Mouse (Mus musculus): ENCODE measurements at regions not wholly inside any gene's neighbourhood (a gene's known extent, or its start where the extent isn't known, plus 50 kb on each side); places are given as distances from the start of the nearest gene placed in this dataset.
"Not testable (repeated sequence)": the region's sequence is repeated elsewhere in the genome, so short reads cannot be mapped to it uniquely, and the experiment has no call there.

GRCm38 (mm10) chr13:58663316-58663715 lies 52.6 kb upstream of the Slc28a3 start:
- Histone ChIP-seq H3K4me1 (ENCODE audit: insufficient read depth, low read length) (no peaks in the 10 kb centered on the region), H3K4me2 (ENCODE audit: low read depth, low read length) (no peak overlapping the region), H3K27ac (no peak overlapping the region), H3K36me3 (ENCODE audit: insufficient read depth, low read length) (no peaks in the 10 kb centered on the region), H3K4me3 (ENCODE audit: low read length) (no peak overlapping the region), H3K27me3 (ENCODE audit: insufficient read depth, low read length) (no peaks in the 10 kb centered on the region), H3K9me3 (ENCODE audit: low read length) (no peaks in the 10 kb centered on the region), H3K9ac (replicated peaks; ENCODE audit: low read length) (no peak overlapping the region)
- no peak for ATAC-seq
- TF ChIP-seq CTCF (IDR thresholded peaks at IDR 0.05; ENCODE audit: low read depth): no peak
- no peak for DNase-seq (ENCODE audit: low spot score)
- 82% methylated on average over 4 of the region's 4 CpGs for WGBS

GRCm38 (mm10) chr13:58668664-58669063 lies 58.0 kb upstream of the Slc28a3 start:
- DNase-seq (ENCODE audit: low spot score): no peak
- no peak for ATAC-seq
- no peaks in the 10 kb centered on the region for H3K9me3 ChIP-seq (ENCODE audit: low read length)
- H3K27ac ChIP-seq: no peak overlapping the region
- WGBS: 63% methylated on average over 21 of the region's 21 CpGs
- no peak overlapping the region for H3K9ac ChIP-seq (replicated peaks; ENCODE audit: low read length)
- H3K36me3 ChIP-seq (ENCODE audit: insufficient read depth, low read length): no peaks in the 10 kb centered on the region
- TF ChIP-seq CTCF (IDR thresholded peaks at IDR 0.05; ENCODE audit: low read depth): no peak
- H3K4me1 ChIP-seq (ENCODE audit: insufficient read depth, low read length): no peaks in the 10 kb centered on the region; the same call in 1 of the 2 replicates
- no peaks in the 10 kb centered on the region for H3K27me3 ChIP-seq (ENCODE audit: insufficient read depth, low read length)
- H3K4me2 ChIP-seq (ENCODE audit: low read depth, low read length): no peak overlapping the region; the same call in 1 of the 2 replicates
- H3K4me3 ChIP-seq (ENCODE audit: low read length): no peak overlapping the region

GRCm38 (mm10) chr13:58670206-58670605 lies 59.5 kb upstream of the Slc28a3 start:
- no peak for TF ChIP-seq CTCF (IDR thresholded peaks at IDR 0.05; ENCODE audit: low read depth)
- Histone ChIP-seq H3K4me2 (ENCODE audit: low read depth, low read length) (no peak overlapping the region), H3K9ac (replicated peaks; ENCODE audit: low read length) (no peak overlapping the region), H3K9me3 (ENCODE audit: low read length) (no peaks in the 10 kb centered on the region), H3K4me1 (ENCODE audit: insufficient read depth, low read length) (no peaks in the 10 kb centered on the region; the same call in 1 of the 2 replicates), H3K27ac (no peak overlapping the region), H3K27me3 (ENCODE audit: insufficient read depth, low read length) (no peaks in the 10 kb centered on the region), H3K36me3 (ENCODE audit: insufficient read depth, low read length) (no peaks in the 10 kb centered on the region), H3K4me3 (ENCODE audit: low read length) (no peak overlapping the region)
- 63% methylated on average over 9 of the region's 9 CpGs for WGBS
- DNase-seq (ENCODE audit: low spot score): no peak
- no peak for ATAC-seq

GRCm38 (mm10) chr13:58675611-58676010 lies 64.9 kb upstream of the Slc28a3 start:
- not testable (repeated sequence) for H3K9ac ChIP-seq (replicated peaks; ENCODE audit: low read length); H3K36me3 ChIP-seq (ENCODE audit: insufficient read depth, low read length); H3K4me2 ChIP-seq (ENCODE audit: low read depth, low read length); H3K4me1 ChIP-seq (ENCODE audit: insufficient read depth, low read length); H3K4me3 ChIP-seq (ENCODE audit: low read length); H3K27me3 ChIP-seq (ENCODE audit: insufficient read depth, low read length); DNase-seq (ENCODE audit: low spot score); H3K9me3 ChIP-seq (ENCODE audit: low read length); ATAC-seq; H3K27ac ChIP-seq
- 100% methylated on average over 1 of the region's 1 CpGs for WGBS

- ATAC-seq (no peak), DNase-seq (ENCODE audit: low spot score) (no peak)
- Histone ChIP-seq H3K27ac (no peak overlapping the region), H3K9ac (replicated peaks; ENCODE audit: low read length) (no peak overlapping the region), H3K9me3 (ENCODE audit: low read length) (no peaks in the 10 kb centered on the region), H3K4me2 (ENCODE audit: low read depth, low read length) (no peak overlapping the region), H3K4me1 (ENCODE audit: insufficient read depth, low read length) (no peaks in the 10 kb centered on the region; the same call in 1 of the 2 replicates), H3K27me3 (ENCODE audit: insufficient read depth, low read length) (no peaks in the 10 kb centered on the region), H3K36me3 (ENCODE audit: insufficient read depth, low read length) (no peaks in the 10 kb centered on the region), H3K4me3 (ENCODE audit: low read length) (no peak overlapping the region)
- no peak for TF ChIP-seq CTCF (IDR thresholded peaks at IDR 0.05; ENCODE audit: low read depth)
- 74% methylated on average over 7 of the region's 7 CpGs for WGBS
Measured at GRCm38 (mm10) chr13:58677521-58677920, 66.8 kb upstream of the Slc28a3 start.

- no peak overlapping the region for H3K4me3 ChIP-seq (ENCODE audit: low read length)
- H3K36me3 ChIP-seq (ENCODE audit: insufficient read depth, low read length): no peaks in the 10 kb centered on the region
- DNase-seq (ENCODE audit: low spot score) (no peak), ATAC-seq (no peak)
- no peak overlapping the region for H3K9ac ChIP-seq (replicated peaks; ENCODE audit: low read length)
- H3K27ac ChIP-seq: no peak overlapping the region
- H3K4me1 ChIP-seq (ENCODE audit: insufficient read depth, low read length): no peaks in the 10 kb centered on the region
- no peak overlapping the region for H3K4me2 ChIP-seq (ENCODE audit: low read depth, low read length)
- H3K9me3 ChIP-seq (ENCODE audit: low read length): no peaks in the 10 kb centered on the region
- WGBS: 69% methylated on average over 6 of the region's 6 CpGs
- no peaks in the 10 kb centered on the region for H3K27me3 ChIP-seq (ENCODE audit: insufficient read depth, low read length)
- TF ChIP-seq CTCF (IDR thresholded peaks at IDR 0.05; ENCODE audit: low read depth): no peak
Measured at GRCm38 (mm10) chr13:58679663-58680062, 69.0 kb upstream of the Slc28a3 start.

GRCm38 (mm10) chr13:58686822-58687221 lies 76.1 kb upstream of the Slc28a3 start:
- ATAC-seq: no peak
- no peak overlapping the region for H3K9ac ChIP-seq (replicated peaks; ENCODE audit: low read length)

More at GRCm38 (mm10) chr13:58686822-58687221, 76.1 kb upstream of the Slc28a3 start:
- Histone ChIP-seq H3K4me3 (ENCODE audit: low read length) (no peak overlapping the region), H3K36me3 (ENCODE audit: insufficient read depth, low read length) (no peaks in the 10 kb centered on the region), H3K4me1 (ENCODE audit: insufficient read depth, low read length) (no peaks in the 10 kb centered on the region), H3K27ac (no peak overlapping the region), H3K27me3 (ENCODE audit: insufficient read depth, low read length) (no peaks in the 10 kb centered on the region), H3K9me3 (ENCODE audit: low read length) (no peaks in the 10 kb centered on the region), H3K4me2 (ENCODE audit: low read depth, low read length) (no peak overlapping the region)
- WGBS: 77% methylated on average over 5 of the region's 5 CpGs
- TF ChIP-seq CTCF (IDR thresholded peaks at IDR 0.05; ENCODE audit: low read depth): no peak
- DNase-seq (ENCODE audit: low spot score): no peak

Measured in hindbrain, postnatal 0 days (tissue).